In genomic region chr13:67305822-67306672, GRCm38 (mm10) we compare ENCODE assay signal across 8 mouse cellular contexts. TPM values are rescaled to one million over a fixed set of nuclear protein-coding genes. Genes with fewer than 3 reads are reported as not detected.
A peak's percentile ranks its signal among the peaks of the same experiment; 100 is the strongest.
DNase-seq lines count a peak whose midpoint lies in the region; ATAC-seq and TF ChIP-seq lines count a peak whose summit lies in the region.

Gene Zfp457, minus strand, starts transcription at chr13:67306485.

- H3K36me3 ChIP-seq in ES-Bruce4 (ENCODE audit: control insufficient read depth, insufficient read depth, low read length, poor library complexity, severe bottlenecking), result no peaks in the 10 kb centered on the region
- H3K36me3 ChIP-seq in forebrain, embryonic 13.5 days (ENCODE audit: poor library complexity, severe bottlenecking), result no peaks in the 10 kb centered on the region
- no peaks in the 10 kb centered on the region for H3K36me3 ChIP-seq in liver, postnatal 0 days (replicated peaks; ENCODE audit: insufficient read depth, low read length)
- H3K36me3 ChIP-seq in neural tube, embryonic 14.5 days (ENCODE audit: control insufficient read depth, insufficient read depth, low read length), result no peaks in the 10 kb centered on the region

- no peak for TF ChIP-seq CTCF in ES-Bruce4 (IDR thresholded peaks at IDR 0.05; ENCODE audit: low read depth, low read length)
- no peak for TF ChIP-seq CTCF in liver, postnatal 0 days (IDR thresholded peaks at IDR 0.05; ENCODE audit: low read depth)

- DNase-seq in heart, postnatal 10 days, result peak; percentile 93 to 94
- DNase-seq in large intestine, adult 2 months (ENCODE audit: low read depth, low spot score), result peak; percentile 85
- DNase-seq in liver, postnatal 0 days, result peak; percentile 86
- peak; percentile 85 for DNase-seq in testis, postnatal 10 days (ENCODE audit: low spot score)

- 11% methylated on average over 16 of the region's 16 CpGs for WGBS in forebrain, embryonic 13.5 days
- WGBS in large intestine, adult 2 months, result 3% methylated on average over 16 of the region's 16 CpGs
- whole genome bisulfite sequencing in liver, postnatal 0 days (ENCODE audit: insufficient replicate concordance), result 8% methylated on average over 16 of the region's 16 CpGs
- 11% methylated on average over 16 of the region's 16 CpGs for WGBS in neural tube, embryonic 14.5 days

- intact Hi-C loops in heart, postnatal 10 days (cut with DNase I), result loop anchor here (5.0 kb wide), 3 partner anchors 39 to 199 kb away; partner anchors contain the start of gene Gm28557

- ATAC-seq in cerebellum, adult (ENCODE audit: insufficient number of reproducible peaks, low FRiP score, low TSS enrichment), result peak; percentile 97
- ATAC-seq in forebrain, embryonic 13.5 days, result peak; percentile 100
- ATAC-seq in liver, postnatal 0 days, result peak; percentile 97
- ATAC-seq in neural tube, embryonic 14.5 days (ENCODE audit: low read depth), result peak; percentile 99

- H3K4me1 ChIP-seq in ES-Bruce4 (ENCODE audit: control insufficient read depth, insufficient read depth, low read length), result no peaks in the 10 kb centered on the region
- peaks cover 10% of the 10 kb centered on the region for H3K4me1 ChIP-seq in forebrain, embryonic 13.5 days
- H3K4me1 ChIP-seq in liver, postnatal 0 days (ENCODE audit: insufficient read depth), result peaks cover 7% of the 10 kb centered on the region
- peaks cover 7% of the 10 kb centered on the region; the same call in 1 of the 2 replicates for H3K4me1 ChIP-seq in neural tube, embryonic 14.5 days (ENCODE audit: control insufficient read depth, insufficient read depth, low read length)

- TF ChIP-seq EP300 in ES-Bruce4 (IDR thresholded peaks at IDR 0.05; ENCODE audit: insufficient read depth, low read depth, low read length), result no peak
- no peak for TF ChIP-seq EP300 in liver, postnatal 0 days (IDR thresholded peaks at IDR 0.05; ENCODE audit: low read depth)

- peak within 1 kb of the TSS; percentile 71 for H3K4me3 ChIP-seq in ES-Bruce4 (ENCODE audit: low read depth, low read length)
- H3K4me3 ChIP-seq in forebrain, embryonic 13.5 days, result peak within 1 kb of the TSS; percentile 69
- peak within 1 kb of the TSS; percentile 67 for H3K4me3 ChIP-seq in liver, postnatal 0 days (ENCODE audit: low read depth, low read length)
- H3K4me3 ChIP-seq in neural tube, embryonic 14.5 days (ENCODE audit: low read depth, low read length), result peak within 1 kb of the TSS; percentile 47

- no peak within 1 kb of the TSS for H3K27ac ChIP-seq in ES-Bruce4 (ENCODE audit: insufficient read depth, low read length)
- no peak within 1 kb of the TSS; the same call in 1 of the 2 replicates for H3K27ac ChIP-seq in forebrain, embryonic 13.5 days
- H3K27ac ChIP-seq in liver, postnatal 0 days (ENCODE audit: low read depth), result peak within 1 kb of the TSS; percentile 67
- H3K27ac ChIP-seq in neural tube, embryonic 14.5 days (ENCODE audit: low read depth, low read length), result no peak within 1 kb of the TSS; the same call in 1 of the 2 replicates

- TF ChIP-seq POLR2A in ES-Bruce4 (IDR thresholded peaks at IDR 0.05; ENCODE audit: insufficient read depth, low read length), result no peak

- peak within 1 kb of the TSS; percentile 93 for H3K4me2 ChIP-seq in forebrain, embryonic 13.5 days
- peak within 1 kb of the TSS; percentile 90 for H3K4me2 ChIP-seq in liver, postnatal 0 days (ENCODE audit: low read depth, low read length)
- peak within 1 kb of the TSS; percentile 59 for H3K4me2 ChIP-seq in neural tube, embryonic 14.5 days (ENCODE audit: low read depth, low read length)

- H3K9me3 ChIP-seq in ES-Bruce4 (replicated peaks; ENCODE audit: control insufficient read depth, insufficient read depth, low read length, poor library complexity, severe bottlenecking), result no peaks in the 10 kb centered on the region
- no peaks in the 10 kb centered on the region for H3K9me3 ChIP-seq in forebrain, embryonic 13.5 days (replicated peaks)
- H3K9me3 ChIP-seq in liver, postnatal 0 days (ENCODE audit: low read length), result 0 out of 2 replicates have a peak, but pooled peaks cover 3% of the 10 kb centered on the region
- no peaks in the 10 kb centered on the region for H3K9me3 ChIP-seq in neural tube, embryonic 14.5 days (ENCODE audit: control insufficient read depth, low read length)

- no peaks in the 10 kb centered on the region for H3K27me3 ChIP-seq in ES-Bruce4 (ENCODE audit: control insufficient read depth, insufficient read depth, low read length, poor library complexity, severe bottlenecking)
- no peaks in the 10 kb centered on the region for H3K27me3 ChIP-seq in forebrain, embryonic 13.5 days
- H3K27me3 ChIP-seq in liver, postnatal 0 days (ENCODE audit: insufficient read depth, low read length), result no peaks in the 10 kb centered on the region
- no peaks in the 10 kb centered on the region for H3K27me3 ChIP-seq in neural tube, embryonic 14.5 days (ENCODE audit: control insufficient read depth, insufficient read depth, low read length)

- H3K9ac ChIP-seq in ES-Bruce4 (ENCODE audit: low read depth, poor library complexity, severe bottlenecking), result no peak within 1 kb of the TSS
- H3K9ac ChIP-seq in forebrain, embryonic 13.5 days, result peak within 1 kb of the TSS; percentile 79
- H3K9ac ChIP-seq in liver, postnatal 0 days (replicated peaks), result peak within 1 kb of the TSS; percentile 71
- peak within 1 kb of the TSS; percentile 60 for H3K9ac ChIP-seq in neural tube, embryonic 14.5 days (replicated peaks; ENCODE audit: low read depth, low read length)

RNA-seq across cellular contexts. Expression of gene Zfp457, which starts in this region (rescaled TPM):
- 0.72 TPM in 1 of 2 replicates, not detected in the other for polyA plus RNA-seq in ES-Bruce4 (2011; ENCODE audit: insufficient read depth, insufficient read length, low read depth, missing spikeins)
- 0.87 and 1.00 TPM in 2 replicates for polyA plus RNA-seq in forebrain, embryonic 13.5 days (2015; fragmentation: Nextera tagmentation; extraction: Ambion mirVana)
- 1 to 10 TPM; 2.7 to 3.9 TPM for total RNA-seq in heart, postnatal 10 days (2021)
- polyA plus RNA-seq in large intestine, adult 2 months (2012; rRNA removed), result 0.67 and 0.92 TPM in 2 replicates
- polyA plus RNA-seq in liver, postnatal 0 days (2015; fragmentation: Nextera tagmentation; extraction: Ambion mirVana), result 0.19 and 0.39 TPM in 2 replicates
- polyA plus RNA-seq in neural tube, embryonic 14.5 days (2014; fragmentation: Nextera tagmentation; extraction: Ambion mirVana), result 1.3 and 1.8 TPM in 2 replicates

Comparison
In these comparisons a context has a peak if more than half of its experiments do, and no peak if none do; other contexts are left out.
1. Peak in ATAC-seq, H3K4me3 ChIP-seq, H3K9ac ChIP-seq and H3K4me2 ChIP-seq in forebrain, embryonic 13.5 days; RNA of the gene not detected or under 1 TPM.
2. Peak in DNase-seq in large intestine, adult 2 months; RNA of the gene not detected or under 1 TPM.
3. Peak in DNase-seq, ATAC-seq, H3K4me3 ChIP-seq, H3K27ac ChIP-seq, H3K9ac ChIP-seq and H3K4me2 ChIP-seq in liver, postnatal 0 days; RNA of the gene not detected or under 1 TPM.